Mouse (Mus musculus) c-Kit-positive CD71-positive TER-119-negative erythroid progenitor cells, embryonic 14.5 days (primary cell): ENCODE data around the gene Sft2d2.
A peak's percentile ranks its signal among the peaks of the same experiment; 100 is the strongest.

Source experiments
- DNase-seq: peaks from one replicate; pipeline ENCODE4 v3.0.0-alpha.2; 2013; ENCODE audit warnings: low read depth

The Sft2d2 gene

GRCm38 (mm10) chr1:165193880-165194661, at the start of gene Sft2d2:
Gene Sft2d2 (minus strand): TSS chr1:165194438.
- DNase-seq = peak; percentile 90

DNA sequence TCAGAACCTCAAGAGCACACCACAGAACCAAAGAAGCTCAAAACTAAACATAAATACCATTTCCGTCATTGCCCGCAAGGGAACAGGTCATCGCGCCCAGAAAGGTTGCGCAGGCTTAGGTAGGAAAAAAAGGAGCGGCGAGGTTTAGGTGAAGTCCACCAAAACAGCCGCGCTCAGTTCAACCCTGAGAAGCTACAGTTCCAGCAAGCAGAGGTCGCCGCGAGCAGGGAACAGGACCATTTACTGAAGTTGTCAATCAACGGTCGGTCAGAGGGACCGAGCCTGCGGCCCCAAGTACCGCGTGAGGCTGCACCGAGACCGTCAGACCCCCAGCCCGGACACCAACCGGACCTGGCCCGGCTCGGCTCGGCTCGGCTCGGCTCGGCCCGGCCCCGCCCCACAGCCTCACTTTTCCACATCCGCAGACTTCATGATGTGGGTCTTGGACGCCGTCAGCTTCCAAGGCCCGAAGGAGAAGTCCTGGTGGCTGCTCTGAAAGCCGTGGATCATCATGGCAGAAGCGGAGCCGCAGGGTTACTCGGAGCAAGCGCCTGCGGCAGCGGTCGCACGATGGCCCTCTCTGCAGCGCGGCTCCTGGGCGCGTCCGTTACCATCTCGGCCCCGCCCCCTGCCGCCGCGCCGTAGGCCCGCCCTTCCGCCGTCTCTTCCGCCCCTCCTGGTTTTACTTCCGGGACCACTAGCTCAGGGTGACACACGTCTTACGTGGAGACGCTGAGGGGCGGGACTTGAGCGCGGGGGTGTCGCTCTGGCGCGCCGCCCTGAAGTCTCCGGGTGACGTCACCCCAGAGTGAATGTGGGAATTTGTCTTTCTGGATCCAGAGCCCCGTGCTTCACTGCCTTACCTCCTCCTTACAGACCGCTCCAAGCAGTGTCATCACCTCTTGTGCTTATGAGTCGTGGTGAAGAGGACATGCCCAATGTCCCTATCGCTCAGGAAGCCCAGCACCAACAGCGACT, 42.4 kb upstream of the Sft2d2 start, which contains the start of gene Tiprl:
TSS of gene Tiprl (minus strand) at position 676 of the 978 bp plus-strand sequence.
- DNase-seq = peak; percentile 95

- DNase-seq = no peak
These were observed 41.6 kb upstream of the Sft2d2 start for GRCm38 (mm10) chr1:165235846-165236245.

DNA sequence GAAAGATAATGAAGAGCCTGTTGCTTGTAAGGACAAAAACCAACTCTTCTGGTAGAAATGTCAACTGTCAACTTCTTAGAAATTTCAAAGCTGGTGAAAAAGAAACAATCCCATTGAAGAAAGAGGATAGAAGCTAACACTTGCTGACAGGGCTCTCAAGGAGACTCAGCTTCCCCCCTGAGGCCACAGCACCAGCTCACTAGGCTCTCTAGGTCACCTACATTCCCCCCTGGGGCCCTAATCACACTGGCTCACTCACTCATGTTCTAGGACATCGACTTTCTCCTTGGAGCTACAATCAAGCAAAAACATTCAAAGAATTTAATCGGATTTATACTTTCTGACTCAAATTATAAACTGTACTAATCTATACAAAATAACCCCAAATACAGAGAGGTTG, 39.6 kb upstream of the Sft2d2 start:
- DNase-seq = no peak

GRCm38 (mm10) chr1:165230691-165231090, 36.5 kb upstream of the Sft2d2 start:
- no peak for DNase-seq

- DNase-seq = no peak
These were observed 35.3 kb upstream of the Sft2d2 start for GRCm38 (mm10) chr1:165229577-165229976.

GRCm38 (mm10) chr1:165217023-165217589, 22.9 kb upstream of the Sft2d2 start:
- no peak for DNase-seq

DNA sequence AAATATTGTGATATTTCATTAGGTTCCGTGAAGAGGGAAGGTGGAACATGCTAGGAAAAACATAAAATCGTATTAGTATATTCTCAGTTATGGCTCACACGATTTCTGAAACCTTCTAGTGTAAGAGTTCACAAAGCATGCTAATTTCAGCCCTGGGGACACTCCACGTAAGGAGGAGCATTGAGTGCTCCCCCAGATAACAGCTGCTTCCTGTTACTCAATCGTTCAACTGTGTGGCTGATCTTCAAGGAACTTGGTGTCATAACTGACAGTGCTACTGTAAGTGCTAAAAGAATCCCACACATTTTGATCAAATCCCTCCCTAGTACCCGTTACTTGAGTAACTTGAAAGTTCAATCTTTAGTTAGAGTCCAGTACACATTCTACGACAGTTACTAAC, 21.6 kb upstream of the Sft2d2 start:
- no peak for DNase-seq

- no peak for DNase-seq
These were observed 11.4 kb upstream of the Sft2d2 start for GRCm38 (mm10) chr1:165205591-165205990.

- DNase-seq = no peak
These were observed 9.3 kb upstream of the Sft2d2 start for GRCm38 (mm10) chr1:165203488-165204035.

DNA sequence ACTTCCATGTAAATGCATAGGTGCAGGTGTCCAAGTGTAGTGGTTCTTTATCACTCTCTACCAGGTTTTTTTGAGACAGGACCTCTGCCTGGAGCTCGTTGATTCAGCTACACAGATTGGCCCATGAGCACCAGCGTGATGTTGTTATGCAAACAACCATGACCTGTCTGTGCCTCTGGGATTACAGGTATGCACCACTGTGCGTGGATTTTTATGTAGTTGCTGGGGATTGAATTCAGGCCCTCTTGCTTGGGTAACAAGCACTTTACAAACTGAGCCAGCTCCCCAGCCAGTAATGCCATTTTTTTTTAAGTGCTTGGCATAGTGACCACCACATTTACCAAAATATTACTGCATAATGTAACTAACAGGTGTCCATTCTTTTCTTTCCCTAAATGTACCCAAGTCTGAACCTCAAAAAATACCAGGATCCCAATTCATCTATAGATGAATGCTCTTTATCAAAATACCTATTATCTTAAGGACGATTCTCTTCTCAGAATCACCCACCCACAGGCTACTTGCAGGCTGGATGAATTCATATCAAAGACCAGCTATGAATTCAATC, 7.3 kb upstream of the Sft2d2 start:
- DNase-seq = no peak

DNA sequence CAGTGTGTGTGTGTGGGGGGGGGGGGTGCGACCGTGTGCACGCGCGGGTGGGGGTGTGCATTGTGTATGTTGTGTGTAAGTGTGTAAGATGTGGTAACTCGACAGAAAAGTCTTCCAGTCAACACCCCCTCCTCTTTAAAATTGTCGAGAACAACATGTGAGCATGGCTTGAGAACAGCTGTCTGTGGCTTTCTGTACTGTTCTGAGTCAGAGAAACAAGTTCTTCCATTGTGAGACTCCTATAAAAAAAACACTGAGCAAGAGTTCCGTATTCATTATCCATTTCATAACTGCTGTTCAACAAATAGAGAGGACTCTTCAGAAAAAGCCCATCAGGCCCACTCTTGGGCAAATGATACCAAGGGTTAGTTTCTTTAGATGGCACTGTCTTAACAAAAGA, 6.5 kb upstream of the Sft2d2 start:
- DNase-seq = no peak

- no peak for DNase-seq
These were observed 5.4 kb upstream of the Sft2d2 start for GRCm38 (mm10) chr1:165199639-165200038.

- no peak for DNase-seq
These were observed 4.7 kb upstream of the Sft2d2 start for GRCm38 (mm10) chr1:165198951-165199350.

DNA sequence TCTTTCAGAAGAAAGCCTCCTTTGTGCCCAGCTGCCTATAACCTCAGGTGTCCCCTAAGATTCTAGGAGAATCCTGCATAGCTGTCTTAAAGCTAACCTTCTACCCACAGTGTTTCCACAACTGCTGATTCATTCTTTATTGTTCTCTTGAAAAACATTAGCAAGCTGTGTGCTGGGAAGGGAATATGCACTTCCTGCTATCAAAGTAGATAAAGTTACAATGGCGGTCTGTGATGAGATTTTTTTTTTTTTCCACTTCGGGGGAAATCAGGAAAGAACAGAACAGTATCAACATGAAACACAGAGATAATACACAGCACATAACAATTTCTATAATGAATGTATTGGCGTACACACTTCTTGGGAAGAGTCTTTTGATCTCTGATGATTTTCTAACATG, 3.6 kb upstream of the Sft2d2 start:
- no peak for DNase-seq

DNA sequence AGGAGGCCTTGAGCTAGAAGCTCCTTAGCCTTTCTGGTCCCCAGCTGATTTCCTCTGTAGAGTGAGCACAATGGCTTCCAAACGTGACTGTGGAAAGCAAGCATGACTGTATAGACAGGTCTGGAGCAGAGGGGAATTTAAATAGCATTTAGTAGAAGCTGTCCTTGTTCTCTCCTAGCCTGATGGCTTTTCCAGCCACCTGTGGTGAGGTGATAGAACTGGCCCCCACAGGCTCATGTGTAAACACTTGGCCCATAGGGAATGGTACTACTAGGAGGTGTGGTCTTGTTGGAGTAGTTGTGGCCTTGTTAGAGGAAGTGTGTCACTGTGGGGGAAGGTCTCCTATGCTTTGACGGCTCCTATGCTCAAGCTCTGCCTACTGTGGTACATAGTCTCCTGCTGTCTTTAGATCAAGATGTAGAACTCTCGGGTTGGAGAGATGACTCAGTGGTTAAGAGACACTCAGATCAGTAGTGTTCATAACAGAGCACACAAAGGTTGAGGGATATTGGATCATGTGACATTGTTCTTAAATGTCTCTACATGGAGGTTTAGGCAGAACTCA, 1.2 kb upstream of the Sft2d2 start:
- DNase-seq = no peak

DNA sequence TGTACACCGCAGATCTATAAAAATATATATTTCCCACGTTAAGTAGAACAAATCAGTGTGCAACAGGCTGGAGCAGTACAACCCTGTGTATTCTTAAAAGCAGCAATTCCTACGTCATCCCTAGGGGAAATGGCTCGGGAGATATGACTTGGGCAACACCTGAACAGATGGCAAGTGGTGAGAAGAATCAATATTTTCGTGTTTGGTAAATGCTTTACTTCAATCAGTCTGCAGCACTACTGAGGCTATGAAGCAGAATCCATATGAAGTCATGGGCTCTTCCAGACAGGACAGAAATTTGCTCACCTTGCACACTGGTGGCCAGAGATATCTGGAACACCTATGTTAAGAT, 400 bp upstream of the Sft2d2 start:
- no peak for DNase-seq

GRCm38 (mm10) chr1:165193426-165193825, 812 bp downstream of the Sft2d2 start:
- peak; percentile 29 for DNase-seq

DNA sequence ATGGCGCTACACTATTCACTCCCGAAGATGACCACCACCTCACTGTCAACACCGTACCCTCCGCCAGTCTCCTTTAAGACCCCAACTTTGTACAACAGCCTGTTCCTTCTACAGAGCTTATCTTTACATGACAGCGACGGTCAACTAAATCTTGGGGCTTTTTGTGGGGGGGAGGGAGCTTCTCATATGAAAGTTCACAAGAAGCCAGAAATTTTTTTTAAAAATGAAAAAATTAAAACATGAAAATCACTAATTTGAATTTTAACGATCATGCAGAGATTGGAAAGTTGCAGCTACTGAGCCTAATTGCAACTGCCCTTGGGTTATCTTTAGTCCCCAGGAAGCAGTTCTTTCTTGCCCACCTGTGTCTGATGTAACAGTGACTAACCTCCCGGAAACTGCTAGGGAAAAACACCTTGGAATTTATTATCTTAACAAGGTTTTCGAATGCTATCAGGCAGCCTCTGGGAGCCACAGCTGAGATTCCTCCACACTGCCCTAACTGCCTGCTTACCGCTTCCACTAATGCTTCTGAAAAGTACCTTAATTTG, 1.4 kb downstream of the Sft2d2 start:
- no peak for DNase-seq

GRCm38 (mm10) chr1:165192102-165192501, 2.1 kb downstream of the Sft2d2 start:
- DNase-seq = no peak

DNA sequence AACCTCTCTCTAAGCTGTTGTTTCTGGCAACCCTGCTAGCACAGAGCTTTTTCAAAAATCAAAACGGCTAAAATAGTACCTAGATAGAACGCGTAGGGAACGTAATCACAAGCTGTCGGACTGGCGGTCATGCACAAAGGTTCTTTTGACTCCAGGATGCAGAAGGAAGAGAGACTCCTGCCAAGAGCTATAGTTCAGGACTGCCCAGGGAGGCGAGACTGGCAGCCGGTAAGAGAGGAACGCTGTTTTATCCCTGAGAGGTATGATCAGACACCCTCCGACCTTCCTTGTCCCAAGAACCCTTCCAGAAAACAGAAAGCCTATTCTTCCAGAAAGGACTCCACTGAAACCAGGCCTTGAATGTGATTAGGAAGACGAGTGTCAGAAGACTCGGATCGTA, 2.6 kb downstream of the Sft2d2 start:
- DNase-seq = no peak
